Mouse (Mus musculus): ENCODE data around the gene Olfr868. TPM values are rescaled to one million over a fixed set of nuclear protein-coding genes. Genes with fewer than 3 reads are reported as not detected.

Gene Olfr868
- polyA plus RNA-seq (2014; fragmentation: Nextera tagmentation; extraction: Ambion mirVana) = not detected in 2 replicates

DNA sequence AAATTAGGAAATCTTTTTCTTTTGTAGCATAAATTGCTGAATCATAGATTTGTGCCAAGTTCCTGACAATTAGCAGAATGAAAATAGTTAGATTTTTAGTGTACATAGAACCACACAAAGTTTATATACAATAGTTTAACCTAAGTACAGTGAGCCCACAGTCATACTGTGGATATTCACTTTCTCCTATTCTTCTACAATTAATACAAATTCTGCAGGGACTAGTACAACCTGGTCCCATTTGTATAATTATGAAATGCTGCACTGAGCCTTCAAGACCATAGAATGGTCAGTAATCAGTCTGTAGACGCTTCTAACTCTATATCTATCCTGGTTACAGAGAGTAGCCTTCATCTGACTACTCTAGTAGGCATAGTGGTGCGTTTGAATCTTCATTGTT is at the start of gene Olfr868:
TSS of gene Olfr868 (plus strand) at position 301 of the 400 bp plus-strand sequence.
- Histone ChIP-seq H3K9me3 (ENCODE audit: control insufficient read depth, low read length) (peaks cover 4% of the 10 kb centered on the region; the same call in 1 of the 2 replicates), H3K9ac (ENCODE audit: low read length) (no peak within 1 kb of the TSS), H3K27me3 (replicated peaks; ENCODE audit: control insufficient read depth, insufficient read depth, low read length) (no peaks in the 10 kb centered on the region), H3K27ac (ENCODE audit: low read depth) (no peak within 1 kb of the TSS), H3K4me3 (ENCODE audit: low read depth, low read length) (no peak within 1 kb of the TSS), H3K4me1 (replicated peaks; ENCODE audit: control insufficient read depth, insufficient read depth, low read length) (no peaks in the 10 kb centered on the region), H3K4me2 (ENCODE audit: low read length) (no peak within 1 kb of the TSS), H3K36me3 (ENCODE audit: control insufficient read depth, insufficient read depth, low read length) (no peaks in the 10 kb centered on the region)
- no peak for ATAC-seq (replicated peaks; ENCODE audit: low FRiP score, low TSS enrichment, low read depth)
- no peak for DNase-seq (ENCODE audit: low spot score)
- 44% methylated on average over 2 of the region's 2 CpGs for WGBS

DNA sequence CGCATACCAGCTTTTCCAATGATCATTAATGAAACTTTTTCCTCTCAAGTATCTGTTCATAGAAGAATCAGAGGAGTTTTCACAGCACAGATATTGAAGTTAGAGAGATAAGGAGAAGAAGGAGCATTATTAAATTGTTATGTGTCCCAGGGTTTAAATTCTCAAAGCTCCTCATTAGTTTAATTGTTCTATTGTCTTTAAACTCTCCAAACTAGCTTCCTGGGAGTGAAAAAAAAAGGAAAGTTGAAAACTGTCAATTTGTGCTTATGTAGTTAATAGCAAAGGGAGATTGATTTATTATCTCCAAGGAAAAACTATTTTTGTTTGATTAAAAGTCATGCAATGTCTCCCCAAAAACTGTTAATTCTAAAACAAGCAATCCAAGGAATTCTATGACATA is 41.0 kb upstream of the Olfr868 start, which contains the start of gene Olfr867:
TSS of gene Olfr867 (minus strand) at position 101 of the 400 bp plus-strand sequence.
- Histone ChIP-seq H3K36me3 (ENCODE audit: control insufficient read depth, insufficient read depth, low read length) (no peaks in the 10 kb centered on the region), H3K9me3 (ENCODE audit: control insufficient read depth, low read length) (no peaks in the 10 kb centered on the region), H3K27ac (ENCODE audit: low read depth) (no peak within 1 kb of the TSS), H3K4me1 (replicated peaks; ENCODE audit: control insufficient read depth, insufficient read depth, low read length) (no peaks in the 10 kb centered on the region), H3K9ac (ENCODE audit: low read length) (no peak within 1 kb of the TSS), H3K27me3 (replicated peaks; ENCODE audit: control insufficient read depth, insufficient read depth, low read length) (no peaks in the 10 kb centered on the region), H3K4me3 (ENCODE audit: low read depth, low read length) (no peak within 1 kb of the TSS), H3K4me2 (ENCODE audit: low read length) (no peak within 1 kb of the TSS)
- 82% methylated on average over 1 of the region's 1 CpGs for WGBS
- DNase-seq (ENCODE audit: low spot score) = no peak
- no peak for ATAC-seq (replicated peaks; ENCODE audit: low FRiP score, low TSS enrichment, low read depth)

DNA sequence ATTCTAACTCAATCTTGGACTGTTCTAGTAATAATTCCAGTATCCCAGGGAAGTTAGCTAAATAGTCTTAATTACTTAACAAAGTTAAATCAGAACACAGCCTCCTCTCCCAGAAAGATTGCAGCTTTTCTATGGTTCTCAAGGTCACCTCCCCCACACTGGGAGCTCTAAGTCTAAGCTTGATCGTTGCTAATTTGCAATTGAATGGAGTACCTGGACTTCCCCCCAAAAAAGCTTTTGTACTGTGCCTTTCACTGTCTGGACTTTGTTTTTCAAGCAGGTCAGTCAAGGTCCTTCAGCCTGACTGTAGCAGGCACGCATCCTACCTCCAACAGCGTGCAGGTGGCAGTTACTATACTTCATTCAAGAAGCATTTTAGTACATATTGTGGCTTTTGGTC is 28.2 kb upstream of the Olfr868 start:
- Histone ChIP-seq H3K27ac (ENCODE audit: low read depth) (no peak overlapping the region), H3K4me3 (ENCODE audit: low read depth, low read length) (no peak overlapping the region), H3K4me2 (ENCODE audit: low read length) (no peak overlapping the region), H3K4me1 (replicated peaks; ENCODE audit: control insufficient read depth, insufficient read depth, low read length) (no peaks in the 10 kb centered on the region), H3K36me3 (ENCODE audit: control insufficient read depth, insufficient read depth, low read length) (no peaks in the 10 kb centered on the region), H3K9ac (ENCODE audit: low read length) (no peak overlapping the region), H3K27me3 (replicated peaks; ENCODE audit: control insufficient read depth, insufficient read depth, low read length) (no peaks in the 10 kb centered on the region), H3K9me3 (ENCODE audit: control insufficient read depth, low read length) (no peaks in the 10 kb centered on the region)
- WGBS = 77% methylated on average over 3 of the region's 3 CpGs
- DNase-seq (ENCODE audit: low spot score) (no peak), ATAC-seq (replicated peaks; ENCODE audit: low FRiP score, low TSS enrichment, low read depth) (no peak)

DNA sequence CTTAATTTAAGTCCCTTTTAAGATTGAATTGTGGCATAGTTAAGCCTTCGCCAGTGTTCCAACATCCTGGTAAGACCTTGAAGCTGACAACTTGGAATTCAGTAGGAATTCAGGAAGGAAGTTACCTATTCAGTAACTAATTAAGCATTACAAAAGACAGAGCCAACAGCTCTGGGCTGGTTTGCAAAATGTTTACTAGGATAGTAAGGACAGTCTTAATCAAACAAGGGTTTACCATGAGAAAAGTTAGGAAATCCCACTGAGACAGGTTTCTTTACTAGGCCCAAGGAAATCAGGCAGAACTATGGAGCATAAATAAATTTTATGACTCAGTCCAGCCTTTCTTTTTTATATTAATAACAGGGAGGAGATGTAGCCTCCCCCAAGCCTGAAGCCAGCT is 27.1 kb upstream of the Olfr868 start:
- ATAC-seq (replicated peaks; ENCODE audit: low FRiP score, low TSS enrichment, low read depth) (no peak), DNase-seq (ENCODE audit: low spot score) (no peak)
- H3K4me2 ChIP-seq (ENCODE audit: low read length) = no peak overlapping the region
- WGBS = 95% methylated on average over 1 of the region's 1 CpGs
- no peaks in the 10 kb centered on the region for H3K36me3 ChIP-seq (ENCODE audit: control insufficient read depth, insufficient read depth, low read length)
- no peak overlapping the region for H3K27ac ChIP-seq (ENCODE audit: low read depth)
- H3K9ac ChIP-seq (ENCODE audit: low read length) = no peak overlapping the region
- H3K4me3 ChIP-seq (ENCODE audit: low read depth, low read length) = no peak overlapping the region
- no peaks in the 10 kb centered on the region for H3K9me3 ChIP-seq (ENCODE audit: control insufficient read depth, low read length)
- no peaks in the 10 kb centered on the region for H3K4me1 ChIP-seq (replicated peaks; ENCODE audit: control insufficient read depth, insufficient read depth, low read length)
- H3K27me3 ChIP-seq (replicated peaks; ENCODE audit: control insufficient read depth, insufficient read depth, low read length) = no peaks in the 10 kb centered on the region

DNA sequence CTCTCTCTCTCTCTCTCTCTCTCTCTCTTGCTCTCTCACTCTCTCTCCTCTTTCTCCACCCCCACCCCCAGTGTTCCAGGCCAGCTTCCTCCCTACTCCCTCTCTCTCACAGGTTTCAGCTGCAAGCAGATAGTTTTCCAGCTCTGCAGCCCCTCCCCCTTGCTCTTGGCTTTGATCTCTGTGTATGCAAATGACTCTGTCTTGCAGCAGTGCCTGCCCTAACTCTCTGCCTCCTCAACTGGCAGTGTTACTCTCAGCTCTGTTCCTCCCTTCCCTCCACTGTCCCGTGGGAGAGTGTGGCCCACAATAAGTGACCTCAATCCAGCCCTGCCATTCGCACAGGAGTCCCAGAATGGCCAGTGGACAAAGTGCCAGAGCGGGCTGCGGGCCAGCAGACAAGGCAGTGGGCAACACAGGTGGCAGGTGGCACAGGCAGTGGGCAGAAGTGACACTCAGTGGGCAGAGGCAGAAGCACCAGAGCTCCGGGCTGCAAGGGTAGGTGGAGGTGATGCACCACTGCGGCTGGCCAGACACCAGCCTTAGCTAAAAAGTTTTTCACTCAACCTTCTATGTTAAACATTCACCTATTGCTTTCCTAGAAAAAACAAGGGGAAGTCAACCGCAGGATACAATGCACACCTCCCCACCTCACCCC is 24.8 kb upstream of the Olfr868 start:
- no peak overlapping the region for H3K9ac ChIP-seq (ENCODE audit: low read length)
- WGBS = 61% methylated on average over 7 of the region's 7 CpGs
- ATAC-seq (replicated peaks; ENCODE audit: low FRiP score, low TSS enrichment, low read depth) (no peak), DNase-seq (ENCODE audit: low spot score) (no peak)
- no peaks in the 10 kb centered on the region for H3K9me3 ChIP-seq (ENCODE audit: control insufficient read depth, low read length)
- no peaks in the 10 kb centered on the region for H3K27me3 ChIP-seq (replicated peaks; ENCODE audit: control insufficient read depth, insufficient read depth, low read length)
- no peaks in the 10 kb centered on the region for H3K36me3 ChIP-seq (ENCODE audit: control insufficient read depth, insufficient read depth, low read length)
- no peak overlapping the region for H3K27ac ChIP-seq (ENCODE audit: low read depth)
- no peak overlapping the region for H3K4me3 ChIP-seq (ENCODE audit: low read depth, low read length)
- no peaks in the 10 kb centered on the region for H3K4me1 ChIP-seq (replicated peaks; ENCODE audit: control insufficient read depth, insufficient read depth, low read length)
- no peak overlapping the region for H3K4me2 ChIP-seq (ENCODE audit: low read length)

- 74% methylated on average over 2 of the region's 2 CpGs for WGBS
- no peak within 1 kb of the TSS for H3K4me2 ChIP-seq (ENCODE audit: low read length)
- H3K4me1 ChIP-seq (replicated peaks; ENCODE audit: control insufficient read depth, insufficient read depth, low read length) = no peaks in the 10 kb centered on the region
- no peak within 1 kb of the TSS for H3K9ac ChIP-seq (ENCODE audit: low read length)
- no peak within 1 kb of the TSS for H3K27ac ChIP-seq (ENCODE audit: low read depth)
- H3K9me3 ChIP-seq (ENCODE audit: control insufficient read depth, low read length) = no peaks in the 10 kb centered on the region
- no peaks in the 10 kb centered on the region for H3K27me3 ChIP-seq (replicated peaks; ENCODE audit: control insufficient read depth, insufficient read depth, low read length)
- ATAC-seq (replicated peaks; ENCODE audit: low FRiP score, low TSS enrichment, low read depth) (no peak), DNase-seq (ENCODE audit: low spot score) (no peak)
- H3K4me3 ChIP-seq (ENCODE audit: low read depth, low read length) = no peak within 1 kb of the TSS
- H3K36me3 ChIP-seq (ENCODE audit: control insufficient read depth, insufficient read depth, low read length) = no peaks in the 10 kb centered on the region
These were observed 30.3 kb downstream of the Olfr868 start, which contains the start of gene Olfr869 for GRCm38 (mm10) chr9:20128709-20129108. Olfr869 (plus strand) TSS chr9:20129009.

DNA sequence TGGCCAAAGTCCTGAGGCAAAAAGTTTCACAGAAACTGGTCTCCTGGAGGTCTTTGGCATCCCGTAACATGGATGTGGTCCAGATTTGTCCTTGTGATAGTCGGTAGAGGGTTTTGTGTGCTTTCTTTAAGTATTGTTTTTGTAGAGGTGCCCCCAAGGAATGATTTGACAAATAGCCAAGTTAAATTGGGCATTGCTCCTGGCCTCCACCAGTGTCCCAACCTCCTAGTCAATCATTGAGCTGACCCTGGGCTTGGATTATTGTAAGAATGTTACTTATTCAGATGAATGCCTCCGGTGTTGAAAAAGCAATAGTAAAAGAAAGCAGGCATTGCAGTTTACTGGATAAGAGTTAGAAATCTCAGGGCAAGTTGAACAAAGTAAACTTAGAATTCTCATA is 51.3 kb downstream of the Olfr868 start:
- Histone ChIP-seq H3K36me3 (ENCODE audit: control insufficient read depth, insufficient read depth, low read length) (no peaks in the 10 kb centered on the region), H3K4me2 (ENCODE audit: low read length) (no peak overlapping the region), H3K4me3 (ENCODE audit: low read depth, low read length) (no peak overlapping the region), H3K4me1 (replicated peaks; ENCODE audit: control insufficient read depth, insufficient read depth, low read length) (no peaks in the 10 kb centered on the region), H3K27me3 (replicated peaks; ENCODE audit: control insufficient read depth, insufficient read depth, low read length) (no peaks in the 10 kb centered on the region), H3K27ac (ENCODE audit: low read depth) (no peak overlapping the region), H3K9me3 (ENCODE audit: control insufficient read depth, low read length) (no peaks in the 10 kb centered on the region), H3K9ac (ENCODE audit: low read length) (no peak overlapping the region)
- ATAC-seq (replicated peaks; ENCODE audit: low FRiP score, low TSS enrichment, low read depth) (no peak), DNase-seq (ENCODE audit: low spot score) (no peak)
- WGBS = 91% methylated on average over 3 of the region's 3 CpGs

Other genes starting within 250 kb of the Olfr868 start
- gene Olfr860, start 248.9 kb upstream of the Olfr868 start, polyA plus RNA-seq (2014; fragmentation: Nextera tagmentation; extraction: Ambion mirVana) = not detected in 2 replicates
- not detected in 2 replicates for gene Olfr862, start 210.6 kb upstream of the Olfr868 start, polyA plus RNA-seq (2014; fragmentation: Nextera tagmentation; extraction: Ambion mirVana)
- 0.32 and 0.34 TPM in 2 replicates for gene Olfr77, start 181.8 kb upstream of the Olfr868 start, polyA plus RNA-seq (2014; fragmentation: Nextera tagmentation; extraction: Ambion mirVana)
- not detected in 2 replicates for gene Olfr866, start 70.6 kb upstream of the Olfr868 start, polyA plus RNA-seq (2014; fragmentation: Nextera tagmentation; extraction: Ambion mirVana)
- not detected in 2 replicates for gene Olfr867, start 41.1 kb upstream of the Olfr868 start, polyA plus RNA-seq (2014; fragmentation: Nextera tagmentation; extraction: Ambion mirVana)
- not detected in 2 replicates for gene Olfr869, start 30.4 kb downstream of the Olfr868 start, polyA plus RNA-seq (2014; fragmentation: Nextera tagmentation; extraction: Ambion mirVana)
- gene Olfr870, start 75.4 kb downstream of the Olfr868 start, polyA plus RNA-seq (2014; fragmentation: Nextera tagmentation; extraction: Ambion mirVana) = not detected in 2 replicates
- not detected in 2 replicates for gene Olfr871, start 113.6 kb downstream of the Olfr868 start, polyA plus RNA-seq (2014; fragmentation: Nextera tagmentation; extraction: Ambion mirVana)
- gene Olfr872, start 138.5 kb downstream of the Olfr868 start, polyA plus RNA-seq (2014; fragmentation: Nextera tagmentation; extraction: Ambion mirVana) = not detected in 2 replicates
- gene Olfr39, start 183.7 kb downstream of the Olfr868 start, polyA plus RNA-seq (2014; fragmentation: Nextera tagmentation; extraction: Ambion mirVana) = not detected in 2 replicates
- not detected in 2 replicates for gene Olfr873, start 199.9 kb downstream of the Olfr868 start, polyA plus RNA-seq (2014; fragmentation: Nextera tagmentation; extraction: Ambion mirVana)
- 0.08 and 0.11 TPM in 2 replicates for gene Olfr18, start 237.5 kb downstream of the Olfr868 start, polyA plus RNA-seq (2014; fragmentation: Nextera tagmentation; extraction: Ambion mirVana)

Measured in intestine, embryonic 14.5 days (tissue).